Mouse (Mus musculus) small intestine, adult 2 months (tissue): ENCODE measurements around the gene Gabbr2.

Source experiments
- CTCF ChIP-seq: fragments of 200-500 bp; IDR thresholded peaks from 2 replicates; pipeline ENCODE4 v1.5.1; 2012; ENCODE audit warnings: low read depth, mild to moderate bottlenecking, control low read depth, inconsistent platforms, low read length, moderate library complexity, mixed read lengths; ENCODE audit not compliant: insufficient replicate concordance, insufficient read length; ENCODE audit errors: extremely low read depth
- POLR2A ChIP-seq: fragments of 200-500 bp; IDR thresholded peaks from 2 replicates; pipeline ENCODE4 v1.6.1; 2012; ENCODE audit warnings: low read depth, mild to moderate bottlenecking, control low read depth, inconsistent platforms, low read length, moderate library complexity

DNA sequence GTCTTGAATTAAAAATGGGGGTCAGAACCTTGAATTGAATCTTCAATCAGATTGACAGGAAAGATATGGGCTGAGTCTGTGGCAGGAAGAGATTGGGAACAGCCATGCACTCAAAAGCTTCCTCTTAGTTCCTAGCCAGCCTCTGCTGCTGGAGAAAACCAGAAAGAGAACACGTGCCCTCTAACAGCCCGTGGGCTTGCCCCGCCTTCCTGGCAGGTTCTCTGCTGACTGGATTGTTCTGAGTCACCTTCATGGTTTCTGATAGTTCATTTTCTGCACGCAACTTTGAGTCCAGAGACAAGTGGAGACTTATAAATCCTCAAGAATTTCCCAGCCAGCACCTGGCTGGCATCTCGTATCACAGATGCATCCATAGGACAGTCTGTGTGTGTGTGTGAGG lies 123.5 kb downstream of the Gabbr2 start:
- TF ChIP-seq POLR2A (no peak), CTCF (no peak)
